Mouse (Mus musculus) intestine, postnatal 0 days (tissue): ENCODE data around the gene H2al1o. TPM values are rescaled to one million over a fixed set of nuclear protein-coding genes. Genes with fewer than 3 reads are reported as not detected.
"Not testable (repeated sequence)": the region's sequence is repeated elsewhere in the genome, so short reads cannot be mapped to it uniquely, and the experiment has no call there.

Experiments
- ATAC-seq: fragments of 200-750 bp; cut with Nextera tagmentation; 2 replicates; pipeline ENCODE4 v1.8.0; 2017; ENCODE audit warnings: mild to moderate bottlenecking, moderate TSS enrichment, moderate library complexity
- H3K27ac ChIP-seq: fragments of 300-500 bp; sonication (generic); 2 replicates; pipeline ENCODE4 v1.5.1; 2014; ENCODE audit warnings: mild to moderate bottlenecking, low read depth, low read length, moderate library complexity
- H3K27me3 ChIP-seq: fragments of 300-500 bp; sonication (generic); replicated peaks from 2 replicates; pipeline ENCODE4 v1.6.1; 2014; ENCODE audit warnings: low read length, mixed read lengths; ENCODE audit not compliant: control insufficient read depth, insufficient read depth
- H3K36me3 ChIP-seq: fragments of 300-500 bp; sonication (generic); 2 replicates; pipeline ENCODE4 v1.6.1; 2014; ENCODE audit warnings: mild to moderate bottlenecking, moderate library complexity; ENCODE audit not compliant: control insufficient read depth, insufficient read depth
- H3K4me1 ChIP-seq: fragments of 300-500 bp; sonication (generic); replicated peaks from 2 replicates; pipeline ENCODE4 v1.6.1; 2014; ENCODE audit warnings: antibody characterized with exemption, low read length, mixed read lengths; ENCODE audit not compliant: control insufficient read depth, insufficient read depth
- H3K4me2 ChIP-seq: fragments of 300-500 bp; sonication (generic); replicated peaks from 2 replicates; pipeline ENCODE4 v1.6.1; 2014; ENCODE audit warnings: low read depth, mild to moderate bottlenecking, moderate library complexity
- H3K4me3 ChIP-seq: fragments of 300-500 bp; sonication (generic); 2 replicates; pipeline ENCODE4 v1.5.1; 2014; ENCODE audit warnings: low read depth, low read length
- H3K9ac ChIP-seq: fragments of 300-500 bp; sonication (generic); 2 replicates; pipeline ENCODE4 v1.6.1; 2014; ENCODE audit warnings: mild to moderate bottlenecking, low read depth, low read length
- H3K9me3 ChIP-seq: fragments of 300-500 bp; sonication (generic); 2 replicates; pipeline ENCODE4 v1.6.1; 2016; ENCODE audit warnings: mixed run types; ENCODE audit not compliant: control insufficient read depth
- CTCF ChIP-seq: sonication (generic); IDR thresholded peaks from 2 replicates; pipeline ENCODE4 v1.5.1; 2016; ENCODE audit warnings: low read depth, mild to moderate bottlenecking, control low read depth, antibody characterized with exemption, moderate library complexity
- WGBS: fragments of 180-500 bp; shearing (Covaris S2); extraction: QIAGEN DNeasy Blood & Tissue Kit; methylation state at CpG from one replicate; pipeline ENCODE4 v1.1.7; 2014; 5-methylcytosine and 5-hydroxymethylcytosine counted together
- polyA plus RNA-seq: library from polyadenylated mRNA; unstranded; fragments of >200 nt; fragmentation: Nextera tagmentation; extraction: Ambion mirVana; gene quantifications from 2 replicates; pipeline ENCODE4 v1.2.1, GENCODE M21; 2015

H2al1o gene
- polyA plus RNA-seq, result not detected in 2 replicates

DNA sequence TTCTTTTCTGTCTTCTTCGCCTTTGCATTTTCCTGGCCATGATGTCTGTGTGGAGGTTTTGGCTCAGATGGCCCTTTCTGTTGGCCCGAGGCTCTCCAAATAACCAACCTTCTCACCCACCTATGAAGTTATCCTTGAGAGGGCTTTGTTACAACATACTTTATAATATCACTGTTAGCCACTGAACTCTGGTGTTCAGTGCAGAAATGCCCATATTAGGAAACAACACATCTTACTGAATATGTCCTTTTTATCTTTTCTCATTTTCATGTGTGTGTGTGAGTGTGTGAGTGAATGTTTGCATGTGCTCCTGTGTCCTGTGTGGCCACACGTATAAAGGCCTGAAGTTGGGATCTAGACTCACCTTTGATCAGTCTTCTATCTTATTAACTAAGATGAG is at the start of gene H2al1o:
H2al1o (minus strand) TSS at position 101 of the 400 bp plus-strand sequence.
- not testable (repeated sequence) for H3K27me3 ChIP-seq, H3K36me3 ChIP-seq, ATAC-seq, H3K4me3 ChIP-seq, H3K27ac ChIP-seq, H3K4me2 ChIP-seq, H3K9me3 ChIP-seq, H3K9ac ChIP-seq, H3K4me1 ChIP-seq
- WGBS, result 90% methylated on average over 3 of the region's 3 CpGs

- H3K4me3 ChIP-seq, H3K4me1 ChIP-seq, H3K9ac ChIP-seq, H3K36me3 ChIP-seq, H3K27me3 ChIP-seq, H3K9me3 ChIP-seq, H3K27ac ChIP-seq, ATAC-seq, H3K4me2 ChIP-seq: not testable (repeated sequence)
- 94% methylated on average over 7 of the region's 7 CpGs for WGBS
Observed at GRCm38 (mm10) chrX:9598036-9598435, 25.8 kb upstream of the H2al1o start.

- 87% methylated on average over 3 of the region's 3 CpGs for WGBS
- no peak overlapping the region for H3K4me2 ChIP-seq
- ATAC-seq, result no peak
- H3K27me3 ChIP-seq, result no peaks in the 10 kb centered on the region
- no peak overlapping the region for H3K27ac ChIP-seq
- H3K36me3 ChIP-seq, result no peaks in the 10 kb centered on the region
- no peak overlapping the region for H3K4me3 ChIP-seq
- TF ChIP-seq CTCF, result no peak
- no peak overlapping the region for H3K9ac ChIP-seq
- H3K9me3 ChIP-seq, result no peaks in the 10 kb centered on the region
- H3K4me1 ChIP-seq, result no peaks in the 10 kb centered on the region
Observed at GRCm38 (mm10) chrX:9536881-9537280, 35.3 kb downstream of the H2al1o start.

Other genes with a start within 250 kb of the H2al1o start
- not detected in 2 replicates for gene H2al1k, start 221.8 kb downstream of the H2al1o start, polyA plus RNA-seq
- gene Cybb, start 84.6 kb downstream of the H2al1o start, polyA plus RNA-seq, result 2.8 and 3.3 TPM in 2 replicates
- 55.8 and 56.0 TPM in 2 replicates for gene Dynlt3, start 90.6 kb upstream of the H2al1o start, polyA plus RNA-seq